Mouse (Mus musculus) adipocyte (in vitro differentiated cells): Measurements from ENCODE around the gene Sez6l.

Experiments used
- DNase-seq: peaks from one replicate; pipeline ENCODE4 v3.0.0-alpha.2; 2016; ENCODE audit warnings: low spot score

The Sez6l gene

GRCm38 (mm10) chr5:112584155-112584769 is 7.3 kb upstream of the Sez6l start:
- no peak for DNase-seq

GRCm38 (mm10) chr5:112583304-112583703 is 6.3 kb upstream of the Sez6l start:
- DNase-seq, result no peak

- no peak for DNase-seq
Measured at GRCm38 (mm10) chr5:112577750-112578149, 765 bp upstream of the Sez6l start.

DNA sequence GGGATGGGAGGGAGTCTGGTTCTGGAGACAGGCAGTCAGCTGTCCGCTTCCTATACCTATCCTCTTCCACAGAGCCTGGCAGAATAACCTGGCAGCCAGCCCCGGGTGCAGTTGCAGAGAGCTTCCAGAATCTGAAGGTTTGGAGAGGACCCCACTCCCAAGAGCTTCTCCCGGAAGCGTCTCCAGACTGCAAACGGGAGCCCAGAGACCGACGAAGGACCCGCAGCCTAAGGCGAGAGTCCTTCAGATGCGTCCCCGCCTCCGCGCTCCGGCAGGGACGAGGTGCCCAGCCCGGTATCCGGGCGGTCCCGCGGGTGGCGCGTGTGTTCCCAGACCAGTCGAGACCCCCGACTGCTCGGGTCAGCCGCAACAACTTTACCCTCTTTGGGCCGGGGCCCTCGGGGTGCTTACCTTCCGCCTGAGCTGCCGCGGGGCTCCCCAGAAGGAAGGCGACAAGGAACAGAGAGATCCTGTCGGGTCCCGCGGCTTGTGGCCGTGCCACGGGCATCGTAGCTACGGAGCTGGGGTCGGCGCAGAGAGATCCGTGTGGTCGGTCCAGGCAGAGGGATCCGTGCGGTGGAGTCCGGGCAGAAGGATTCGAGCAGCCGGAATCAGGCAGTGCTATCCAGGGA is 508 bp downstream of the Sez6l start:
- no peak for DNase-seq

DNA sequence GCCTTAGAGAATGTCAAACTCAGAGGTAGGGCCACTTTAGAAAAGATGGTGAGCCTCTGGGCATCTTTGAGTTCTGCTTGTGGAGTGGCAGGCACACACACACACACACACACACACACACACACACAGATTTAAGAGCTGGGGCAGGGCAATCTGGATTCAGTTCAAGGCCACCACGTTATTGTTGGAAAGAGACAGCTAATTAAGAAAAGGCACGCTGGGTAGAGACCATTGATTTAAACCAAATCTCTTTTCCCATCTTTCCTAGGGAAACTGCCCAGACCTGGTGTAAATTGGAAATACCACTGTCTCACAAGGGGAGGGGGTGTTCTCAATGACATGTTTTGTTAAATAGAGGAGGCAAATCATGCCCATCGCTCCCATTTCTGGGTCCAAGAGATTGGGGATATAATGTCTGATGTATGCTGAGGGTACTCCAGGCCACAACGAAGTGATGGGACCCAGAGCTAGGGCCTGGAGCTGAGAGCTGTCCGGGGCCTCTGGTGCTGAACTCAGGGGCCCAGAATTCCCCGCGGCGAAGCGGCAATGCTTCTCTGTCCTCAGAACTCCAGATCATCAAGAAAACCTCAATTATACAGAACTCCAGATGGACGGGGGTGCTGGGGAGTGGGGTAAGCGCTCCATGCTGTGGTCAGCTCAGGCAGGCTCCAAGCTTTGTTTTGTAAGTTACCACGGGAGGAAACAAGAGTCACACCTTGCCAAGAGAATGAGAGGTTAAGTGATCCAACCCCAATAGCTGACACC is 1.7 kb downstream of the Sez6l start:
- DNase-seq, result no peak

- no peak for DNase-seq
Measured at GRCm38 (mm10) chr5:112573916-112574315, 3.1 kb downstream of the Sez6l start.

- DNase-seq, result no peak
Measured at GRCm38 (mm10) chr5:112572217-112572616, 4.8 kb downstream of the Sez6l start.

DNA sequence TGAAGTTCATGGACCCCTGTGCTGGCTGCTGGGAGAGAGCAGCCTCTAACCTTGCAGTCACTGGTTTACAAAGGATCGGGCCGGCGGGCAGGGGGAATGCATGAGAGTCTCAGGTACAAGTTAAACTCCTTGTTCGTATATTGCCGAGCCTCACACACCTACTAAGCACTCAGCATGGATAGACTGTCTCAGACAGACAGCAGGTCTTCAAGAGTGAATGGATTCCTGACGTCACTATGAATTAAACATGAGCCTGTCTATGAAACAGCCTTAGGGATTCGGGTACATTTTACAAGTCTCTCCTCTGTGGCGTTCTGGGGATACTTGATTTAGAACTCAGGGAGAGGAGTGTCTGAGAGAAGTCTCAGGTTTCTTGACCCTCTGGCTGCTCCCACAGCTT is 11.5 kb downstream of the Sez6l start:
- DNase-seq, result no peak

DNA sequence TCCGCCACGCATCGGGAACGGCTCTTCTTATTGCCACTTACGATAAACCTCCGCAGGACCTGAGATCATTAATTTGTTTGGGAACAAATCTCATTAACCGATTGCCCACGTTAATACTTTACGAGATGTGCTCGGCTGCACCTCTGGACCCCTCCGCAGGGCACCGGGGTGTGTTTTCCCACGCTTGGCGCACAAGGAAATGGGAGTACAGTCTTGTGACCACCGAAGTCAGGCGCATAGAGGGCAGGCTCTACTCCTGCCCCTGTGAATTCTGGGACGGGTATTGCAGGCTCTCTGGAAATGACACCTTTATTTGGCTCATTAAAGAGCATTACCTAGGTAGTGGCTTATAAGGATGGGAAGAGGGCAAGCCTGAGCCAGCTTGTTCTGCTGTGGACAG is 11.9 kb downstream of the Sez6l start:
- DNase-seq, result no peak

DNA sequence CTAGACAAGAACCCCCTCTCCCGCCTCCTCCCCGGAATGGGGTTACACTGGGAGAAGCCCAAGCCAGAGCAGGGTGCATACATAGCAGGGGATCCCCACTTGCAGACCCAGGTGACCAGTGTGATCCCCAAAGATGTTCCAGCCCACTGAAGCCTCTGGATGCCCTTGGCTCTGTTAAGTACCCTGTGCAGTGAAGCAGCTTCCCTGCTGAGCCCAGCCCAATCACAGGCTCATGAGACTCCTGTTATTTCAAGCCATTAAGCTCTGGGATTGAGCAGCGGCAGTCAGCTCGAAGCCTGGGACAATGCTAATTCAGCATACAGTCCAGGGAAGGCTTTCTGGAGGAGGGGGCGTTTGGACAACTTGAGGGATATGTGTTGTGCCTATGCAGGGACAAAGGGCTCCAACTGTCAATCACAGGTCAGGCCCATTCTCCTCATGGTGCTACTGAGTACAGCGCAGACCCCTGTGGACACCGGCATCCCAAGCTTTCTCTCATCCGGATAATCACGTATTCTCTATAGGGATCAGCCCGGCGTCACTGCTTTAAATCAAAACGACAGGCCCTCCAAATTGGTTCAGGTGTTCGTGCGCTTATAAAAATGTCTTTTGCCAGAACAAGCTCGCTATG is 16.0 kb downstream of the Sez6l start:
- no peak for DNase-seq

GRCm38 (mm10) chr5:112560139-112560538 is 16.8 kb downstream of the Sez6l start:
- no peak for DNase-seq

DNA sequence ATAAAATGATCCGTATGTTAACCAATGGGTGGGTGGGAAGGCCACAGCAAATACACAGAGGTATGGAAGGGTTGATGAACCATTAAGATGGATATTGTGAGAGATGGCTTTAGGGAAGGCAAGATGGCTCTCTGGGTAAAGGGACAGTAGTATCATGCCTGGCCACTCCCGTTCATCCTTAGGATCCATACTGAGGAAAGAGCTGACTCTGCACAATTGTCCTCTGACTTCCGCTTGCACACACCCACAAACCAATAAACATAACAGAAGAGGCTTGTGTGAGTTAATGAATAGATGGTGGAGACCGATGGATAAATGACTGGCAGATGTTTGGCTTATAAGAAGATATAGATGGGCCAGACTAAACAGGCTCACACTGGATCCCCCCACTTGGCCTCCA is 19.6 kb downstream of the Sez6l start:
- DNase-seq, result no peak

DNA sequence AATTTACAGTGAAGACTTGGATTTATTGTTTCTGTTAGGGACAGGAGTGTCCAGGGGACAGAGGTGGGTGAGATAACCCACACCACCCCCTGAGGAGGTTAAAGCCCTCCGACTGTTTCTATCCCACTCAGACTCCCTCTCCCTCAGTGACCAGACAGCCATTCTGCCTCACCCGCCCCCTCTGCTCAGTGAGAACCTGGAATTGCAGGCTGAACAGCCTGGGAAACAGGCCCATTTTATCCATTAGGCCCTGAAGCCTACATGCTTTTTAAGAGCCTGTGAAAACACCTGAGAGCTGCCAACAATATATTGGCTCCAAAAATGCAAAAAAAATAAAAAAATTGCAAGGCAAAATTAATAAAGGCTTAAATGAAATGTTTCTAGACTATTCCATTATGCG is 20.3 kb downstream of the Sez6l start:
- DNase-seq, result no peak

DNA sequence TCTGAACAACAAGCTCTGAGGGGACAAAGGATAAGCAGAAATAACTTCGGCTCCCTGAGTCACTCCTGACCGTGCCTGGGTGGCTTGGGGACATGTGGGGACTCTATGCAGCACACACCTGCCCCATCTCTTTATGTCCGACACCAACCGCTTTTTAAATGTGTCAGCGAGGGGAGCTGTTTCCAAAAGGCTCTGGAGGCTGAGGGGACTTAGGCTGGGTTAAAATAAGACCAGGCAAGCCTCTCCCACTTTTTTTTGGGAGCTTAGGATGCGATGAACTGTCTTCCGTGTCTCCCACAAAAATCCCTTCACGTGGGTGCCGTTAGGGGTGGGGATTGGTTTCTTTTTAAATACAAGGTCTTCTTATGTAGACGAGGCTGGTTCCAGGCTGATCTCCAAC is 22.5 kb downstream of the Sez6l start:
- no peak for DNase-seq

DNA sequence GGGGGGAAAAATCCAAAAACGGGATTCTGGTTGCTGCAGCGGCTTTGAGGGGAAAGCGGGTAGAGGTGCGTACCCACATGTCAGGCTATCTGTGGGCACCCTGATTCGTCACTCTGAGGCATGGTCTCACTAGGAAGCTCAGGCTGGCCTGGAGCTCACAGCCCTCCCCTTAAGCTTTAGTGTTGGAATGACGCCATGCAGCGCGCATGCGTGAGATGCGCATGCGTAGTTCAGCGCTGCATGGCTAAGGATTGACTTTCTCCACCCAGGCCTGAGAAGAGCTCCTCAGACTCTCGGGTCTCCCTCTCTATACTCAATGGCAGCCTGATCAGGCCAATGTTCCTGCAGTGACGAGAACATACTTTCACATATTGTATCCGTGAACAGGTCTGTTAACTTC is 24.2 kb downstream of the Sez6l start:
- DNase-seq, result no peak

GRCm38 (mm10) chr5:112551975-112552728 is 24.8 kb downstream of the Sez6l start:
- no peak for DNase-seq

DNA sequence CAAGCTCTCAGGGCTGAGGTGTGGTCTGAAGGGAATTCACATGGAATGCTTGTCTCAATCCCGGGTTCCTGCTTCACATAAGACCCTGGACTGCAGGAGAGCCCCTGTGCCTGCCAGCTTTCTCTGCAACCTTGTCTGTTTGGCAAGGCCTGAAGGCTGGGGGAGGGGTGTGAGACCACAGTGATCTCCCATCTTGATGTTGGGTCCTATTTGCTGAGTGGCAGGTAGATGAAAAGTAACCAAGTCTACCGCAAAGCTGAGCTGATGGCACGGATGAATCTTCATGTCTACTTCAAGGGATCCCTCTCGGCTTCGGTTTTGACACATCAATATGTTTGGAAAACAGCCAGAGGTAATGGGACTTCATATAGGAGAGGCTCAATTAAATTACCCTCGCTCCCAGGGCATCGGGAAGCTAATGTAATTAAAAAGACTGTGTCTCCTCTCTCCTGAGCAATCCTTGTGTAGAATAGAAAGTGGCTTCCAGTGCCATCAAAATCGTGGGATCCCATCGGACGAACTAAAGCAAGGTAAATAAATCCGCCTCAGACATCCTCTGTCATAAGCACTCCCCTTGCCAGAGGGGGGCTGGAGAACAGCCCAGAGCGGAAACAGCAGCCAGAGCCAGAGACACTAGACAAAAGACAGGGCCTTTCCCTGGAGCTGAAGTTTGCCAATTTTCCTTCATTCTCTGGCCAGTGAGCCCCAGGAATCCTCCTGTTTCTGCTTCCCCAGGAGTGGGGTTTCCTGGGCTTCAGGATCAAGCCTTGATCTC is 28.0 kb downstream of the Sez6l start:
- no peak for DNase-seq

DNA sequence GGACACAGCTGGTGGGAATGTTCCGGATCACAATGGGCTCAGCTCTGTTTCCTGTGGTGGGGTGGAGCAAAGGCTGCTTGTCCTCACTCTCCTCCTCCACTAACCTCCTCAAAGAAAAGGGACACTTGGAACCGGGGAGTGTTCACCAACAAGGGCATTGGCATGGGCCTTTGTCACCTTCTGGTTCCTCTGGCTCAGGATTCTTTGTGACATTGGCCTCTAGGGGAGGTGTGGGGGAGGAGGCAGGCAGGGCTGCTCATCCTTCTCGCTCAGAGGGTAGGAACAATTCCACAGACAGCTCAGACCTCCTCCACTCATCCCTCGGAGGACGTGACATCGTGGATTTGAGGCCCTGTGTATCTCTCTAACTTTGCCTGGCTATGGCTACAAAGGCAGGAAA is 30.2 kb downstream of the Sez6l start:
- no peak for DNase-seq

- DNase-seq, result no peak
Measured at GRCm38 (mm10) chr5:112538295-112538694, 38.7 kb downstream of the Sez6l start.

DNA sequence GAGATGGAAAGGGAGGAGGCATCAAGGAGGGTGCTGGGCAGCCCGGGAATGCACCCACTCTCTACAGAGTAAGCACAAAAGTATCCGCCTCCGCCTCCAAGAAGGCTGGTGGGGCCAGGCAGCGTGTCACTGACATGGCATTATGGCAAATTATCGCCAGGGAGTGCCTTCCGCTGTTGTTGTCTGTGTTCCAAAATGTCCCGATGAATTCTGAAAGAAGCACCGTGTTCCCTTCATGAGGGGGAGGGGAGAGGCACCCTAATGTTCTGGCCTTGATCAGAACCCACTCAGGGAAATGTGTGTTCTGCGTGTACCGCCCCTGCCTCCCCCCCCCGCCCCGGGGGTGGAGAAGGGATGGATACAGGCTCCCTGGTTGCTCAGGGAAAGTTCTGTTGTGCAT is 41.1 kb downstream of the Sez6l start:
- no peak for DNase-seq

DNA sequence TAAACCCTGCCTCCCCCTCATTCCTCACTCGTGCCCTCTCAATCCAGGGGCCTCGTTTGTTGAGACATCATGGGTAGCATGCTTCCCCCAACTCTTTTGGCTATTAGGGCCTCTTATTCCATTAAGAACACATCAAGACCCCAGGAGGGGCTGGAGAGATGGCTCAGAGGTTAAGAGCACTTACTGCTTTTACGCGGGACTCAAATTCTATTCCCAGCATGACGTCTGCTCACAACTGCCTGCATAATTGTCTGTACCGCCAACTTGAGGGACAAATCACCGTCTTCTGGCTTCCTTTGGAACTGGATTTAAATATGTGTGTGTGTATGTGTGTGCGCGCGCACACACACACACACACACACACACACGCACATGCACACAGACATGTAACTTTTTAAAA is 42.8 kb downstream of the Sez6l start:
- DNase-seq, result no peak
